Mouse (Mus musculus) hindbrain, embryonic 13.5 days (tissue): ENCODE results near the gene Rras. TPM values are rescaled to one million over a fixed set of nuclear protein-coding genes. Genes with fewer than 3 reads are reported as not detected.

ENCODE experiments used
- ATAC-seq: fragments of 200-750 bp; cut with Nextera tagmentation; 2 replicates; pipeline ENCODE4 v1.8.0; 2017; ENCODE audit warnings: moderate TSS enrichment; ENCODE audit not compliant: low FRiP score
- H3K27ac ChIP-seq: fragments of 300-500 bp; sonication (generic); 2 replicates; pipeline ENCODE4 v1.5.1; 2015; ENCODE audit warnings: inconsistent platforms, mild to moderate bottlenecking, moderate library complexity
- H3K27me3 ChIP-seq: fragments of 300-500 bp; sonication (generic); 2 replicates; pipeline ENCODE4 v1.6.1; 2015; ENCODE audit warnings: mild to moderate bottlenecking, inconsistent platforms
- H3K36me3 ChIP-seq: fragments of 300-500 bp; sonication (generic); 2 replicates; pipeline ENCODE4 v1.6.1; 2015; ENCODE audit warnings: mild to moderate bottlenecking, inconsistent platforms
- H3K4me1 ChIP-seq: fragments of 300-500 bp; sonication (generic); replicated peaks from 2 replicates; pipeline ENCODE4 v1.6.1; 2015; ENCODE audit warnings: inconsistent platforms
- H3K4me2 ChIP-seq: fragments of 300-500 bp; sonication (generic); 2 replicates; pipeline ENCODE4 v1.6.1; 2015; ENCODE audit warnings: inconsistent platforms, mild to moderate bottlenecking, moderate library complexity
- H3K4me3 ChIP-seq: fragments of 300-500 bp; sonication (generic); 2 replicates; pipeline ENCODE4 v1.5.1; 2015; ENCODE audit warnings: mild to moderate bottlenecking, inconsistent platforms
- H3K9ac ChIP-seq: fragments of 300-500 bp; sonication (generic); 2 replicates; pipeline ENCODE4 v1.6.1; 2015; ENCODE audit warnings: mild to moderate bottlenecking, inconsistent platforms
- H3K9me3 ChIP-seq: fragments of 300-500 bp; sonication (generic); 2 replicates; pipeline ENCODE4 v1.6.1; 2016; ENCODE audit warnings: inconsistent platforms
- WGBS: fragments of 180-500 bp; shearing (Covaris S2); methylation state at CpG from one replicate; pipeline ENCODE4 v1.1.7; 2015; 5-methylcytosine and 5-hydroxymethylcytosine counted together
- microRNA-seq: library from miRNA; unstranded; fragments of <30 nt; microRNA quantifications from one replicate; pipeline ENCODE4, GENCODE M21; 2016
- polyA plus RNA-seq: library from polyadenylated mRNA; unstranded; fragments of >200 nt; fragmentation: Nextera tagmentation; extraction: Ambion mirVana; gene quantifications from 2 replicates; pipeline ENCODE4 v1.2.1, GENCODE M21; 2015

Rras gene
- polyA plus RNA-seq, 1 experiment from 2014 or later: 15.4 TPM

GRCm38 (mm10) chr7:45067190-45067999 lies 49.6 kb downstream of the Rras start:
- Histone ChIP-seq H3K4me2 (no peak overlapping the region), H3K36me3 (no peaks in the 10 kb centered on the region), H3K27ac (no peak overlapping the region), H3K9me3 (no peaks in the 10 kb centered on the region), H3K4me1 (peaks cover 18% of the 10 kb centered on the region), H3K4me3 (no peak overlapping the region), H3K9ac (no peak overlapping the region), H3K27me3 (no peaks in the 10 kb centered on the region)
- ATAC-seq: no peak
- WGBS: 81% methylated on average over 4 of the region's 4 CpGs

- Histone ChIP-seq H3K36me3 (no peaks in the 10 kb centered on the region), H3K4me3 (no peak overlapping the region), H3K27ac (no peak overlapping the region), H3K4me2 (no peak overlapping the region), H3K4me1 (peaks cover 17% of the 10 kb centered on the region), H3K9me3 (no peaks in the 10 kb centered on the region), H3K27me3 (no peaks in the 10 kb centered on the region), H3K9ac (no peak overlapping the region)
- 36% methylated on average over 5 of the region's 5 CpGs for WGBS
- no peak for ATAC-seq
Measured at GRCm38 (mm10) chr7:45068000-45068318, 50.2 kb downstream of the Rras start.

GRCm38 (mm10) chr7:45069671-45070070 lies 51.9 kb downstream of the Rras start:
- Histone ChIP-seq H3K4me1 (0 out of 2 replicates have a peak, but pooled peaks cover 1% of the 10 kb centered on the region), H3K9ac (no peak overlapping the region), H3K4me2 (no peak overlapping the region), H3K4me3 (no peak overlapping the region), H3K27ac (no peak overlapping the region), H3K27me3 (no peaks in the 10 kb centered on the region), H3K36me3 (peaks cover 13% of the 10 kb centered on the region), H3K9me3 (no peaks in the 10 kb centered on the region)
- no peak for ATAC-seq
- WGBS: 98% methylated on average over 2 of the region's 2 CpGs

Small RNAs within 50 kb of the gene (microRNA-seq; reads per million reads assigned to microRNA genes)
- not detected for gene Mir7054

Other genes with a start within 250 kb of the Rras start
- gene Nup62, start 201.9 kb upstream of the Rras start, polyA plus RNA-seq: 47.6 and 47.9 TPM in 2 replicates
- gene Il4i1, start 201.6 kb upstream of the Rras start, polyA plus RNA-seq: 1.6 and 1.7 TPM in 2 replicates
- 3.5 and 4.2 TPM in 2 replicates for gene Atf5, start 201.3 kb upstream of the Rras start, polyA plus RNA-seq
- 86.8 and 93.7 TPM in 2 replicates for gene Akt1s1, start 169.0 kb upstream of the Rras start, polyA plus RNA-seq
- gene Tbc1d17, start 168.9 kb upstream of the Rras start, polyA plus RNA-seq: 108 and 112 TPM in 2 replicates
- 34.1 and 35.8 TPM in 2 replicates for gene Pnkp, start 160.8 kb upstream of the Rras start, polyA plus RNA-seq
- gene Ptov1, start 148.2 kb upstream of the Rras start, polyA plus RNA-seq: 495 and 503 TPM in 2 replicates
- 142 and 147 TPM in 2 replicates for gene Med25, start 125.2 kb upstream of the Rras start, polyA plus RNA-seq
- gene Fuz, start 121.9 kb upstream of the Rras start, polyA plus RNA-seq: 19.3 and 19.8 TPM in 2 replicates
- 105 and 108 TPM in 2 replicates for gene Ap2a1, start 88.5 kb upstream of the Rras start, polyA plus RNA-seq
- gene Tsks, start 74.8 kb upstream of the Rras start, polyA plus RNA-seq: 0.17 TPM in 1 of 2 replicates, not detected in the other
- gene Cpt1c, start 43.1 kb upstream of the Rras start, polyA plus RNA-seq: 52.2 and 56.3 TPM in 2 replicates
- gene Prmt1, start 31.4 kb upstream of the Rras start, polyA plus RNA-seq: 681 and 687 TPM in 2 replicates
- gene Irf3, start 20.3 kb upstream of the Rras start, polyA plus RNA-seq: 66.7 and 68.3 TPM in 2 replicates
- 16.2 and 19.7 TPM in 2 replicates for gene Bcl2l12, start 19.2 kb upstream of the Rras start, polyA plus RNA-seq
- 42.4 and 45.2 TPM in 2 replicates for gene Scaf1, start 1.6 kb upstream of the Rras start, polyA plus RNA-seq
- 13.8 and 14.5 TPM in 2 replicates for gene Prr12, start 34.9 kb downstream of the Rras start, polyA plus RNA-seq
- gene Nosip, start 44.5 kb downstream of the Rras start, polyA plus RNA-seq: 58.0 and 58.5 TPM in 2 replicates
- 14.8 and 17.1 TPM in 2 replicates for gene Prrg2, start 44.7 kb downstream of the Rras start, polyA plus RNA-seq
- 93.8 and 103 TPM in 2 replicates for gene Rcn3, start 74.3 kb downstream of the Rras start, polyA plus RNA-seq
- 26.9 and 28.3 TPM in 2 replicates for gene Fcgrt, start 85.9 kb downstream of the Rras start, polyA plus RNA-seq
- 994 and 999 TPM in 2 replicates for gene Rps11, start 106.5 kb downstream of the Rras start, polyA plus RNA-seq
- 770 and 846 TPM in 2 replicates for gene Rpl13a, start 110.8 kb downstream of the Rras start, polyA plus RNA-seq
- 0.14 TPM in 1 of 2 replicates, not detected in the other for gene Gm45713, start 118.3 kb downstream of the Rras start, polyA plus RNA-seq
- 1.4 and 1.6 TPM in 2 replicates for gene Flt3l, start 118.5 kb downstream of the Rras start, polyA plus RNA-seq
- gene Pih1d1, start 136.3 kb downstream of the Rras start, polyA plus RNA-seq: 85.6 and 94.4 TPM in 2 replicates
- gene Aldh16a1, start 136.6 kb downstream of the Rras start, polyA plus RNA-seq: 23.7 and 24.5 TPM in 2 replicates
- gene Slc17a7, start 146.0 kb downstream of the Rras start, polyA plus RNA-seq: 0.42 and 0.62 TPM in 2 replicates
- not detected in 2 replicates for gene Gfy, start 161.6 kb downstream of the Rras start, polyA plus RNA-seq
- gene Pth2, start 163.0 kb downstream of the Rras start, polyA plus RNA-seq: 0.66 TPM in 1 of 2 replicates, not detected in the other
- gene Ccdc155, start 186.9 kb downstream of the Rras start, polyA plus RNA-seq: 0.49 and 0.54 TPM in 2 replicates
- gene Dkkl1, start 194.2 kb downstream of the Rras start, polyA plus RNA-seq: 5.6 and 5.7 TPM in 2 replicates
- 78.6 and 79.2 TPM in 2 replicates for gene Tead2, start 197.8 kb downstream of the Rras start, polyA plus RNA-seq
- 0.96 and 1.7 TPM in 2 replicates for gene Cd37, start 221.2 kb downstream of the Rras start, polyA plus RNA-seq
- 0.18 and 0.38 TPM in 2 replicates for gene Slc6a16, start 223.1 kb downstream of the Rras start, polyA plus RNA-seq